Mouse (Mus musculus) cortical plate, adult 2 months (tissue): ENCODE results near the gene Olfr1410.

ENCODE experiments used
- CTCF ChIP-seq: fragments of 200-500 bp; IDR thresholded peaks from 2 replicates; pipeline ENCODE4 v1.5.1; 2011; ENCODE audit warnings: mild to moderate bottlenecking, control low read depth, low read length; ENCODE audit not compliant: insufficient read depth; ENCODE audit errors: extremely low read depth
- POLR2A ChIP-seq: fragments of 200-500 bp; IDR thresholded peaks from 2 replicates; pipeline ENCODE4 v1.6.1; 2011; ENCODE audit warnings: mild to moderate bottlenecking, low read length, control low read depth; ENCODE audit not compliant: insufficient read depth; ENCODE audit errors: extremely low read depth

DNA sequence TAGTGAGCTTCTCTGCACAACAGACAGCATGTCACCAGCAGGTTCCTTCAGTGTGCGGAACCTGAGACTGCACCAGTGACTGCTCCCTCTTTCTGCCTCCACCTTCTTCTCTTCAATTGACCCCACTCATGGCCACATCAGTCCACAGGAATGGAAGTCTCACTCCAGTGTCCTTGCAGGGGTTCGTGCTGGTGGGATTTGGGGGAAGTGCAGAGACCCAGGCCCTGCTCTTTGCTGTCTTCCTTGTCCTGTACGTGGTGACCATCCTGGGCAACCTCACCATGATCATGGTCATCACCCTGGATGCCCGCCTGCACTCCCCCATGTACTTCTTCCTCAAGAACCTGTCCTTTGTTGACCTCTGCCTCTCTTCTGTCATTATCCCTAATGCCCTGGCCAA is 2.1 kb downstream of the Olfr1410 start:
- no peak for TF ChIP-seq CTCF
- TF ChIP-seq POLR2A = no peak
